Mouse (Mus musculus) layer of hippocampus, postnatal 36 days (tissue): ENCODE measurements around the gene Ugt1a6b. TPM values are rescaled to one million over a fixed set of nuclear protein-coding genes. Genes with fewer than 3 reads are reported as not detected.

ENCODE experiments used
- DNase-seq, 2 experiments: peaks; one replicate each; pipeline ENCODE4 v3.0.0; 2022
- total RNA-seq, 2 experiments: library from RNA; stranded (reverse); gene quantifications; 2 replicates each; pipeline ENCODE4 v1.2.3; 2021

Gene Ugt1a6b
- total RNA-seq, 2 experiments from 2014 or later, result not detected

DNA sequence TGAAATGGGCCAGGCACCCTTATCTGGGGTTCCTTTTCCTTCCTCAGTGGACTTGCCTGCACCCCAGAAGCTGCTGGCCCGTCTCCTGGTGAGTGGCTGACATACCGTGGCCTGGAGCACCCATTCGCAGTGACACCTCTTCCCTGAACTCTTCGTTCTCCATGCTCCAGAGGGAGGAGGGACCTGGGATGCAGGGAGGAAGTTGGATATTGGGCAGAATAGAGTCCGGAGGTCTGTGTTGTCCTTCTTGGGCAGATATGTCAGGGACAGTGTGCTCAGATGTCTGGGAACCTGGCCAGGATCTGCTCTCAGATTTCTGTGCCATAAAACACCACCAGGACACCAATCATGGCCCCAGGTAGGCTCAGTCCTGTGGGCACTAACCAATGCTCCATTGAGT lies 137.0 kb downstream of the Ugt1a6b start:
- no peak for DNase-seq

- DNase-seq, result no peak
These were observed 137.5 kb downstream of the Ugt1a6b start for GRCm38 (mm10) chr1:88240579-88240978.

GRCm38 (mm10) chr1:88243861-88244260 lies 140.8 kb downstream of the Ugt1a6b start:
- no peak for DNase-seq

DNA sequence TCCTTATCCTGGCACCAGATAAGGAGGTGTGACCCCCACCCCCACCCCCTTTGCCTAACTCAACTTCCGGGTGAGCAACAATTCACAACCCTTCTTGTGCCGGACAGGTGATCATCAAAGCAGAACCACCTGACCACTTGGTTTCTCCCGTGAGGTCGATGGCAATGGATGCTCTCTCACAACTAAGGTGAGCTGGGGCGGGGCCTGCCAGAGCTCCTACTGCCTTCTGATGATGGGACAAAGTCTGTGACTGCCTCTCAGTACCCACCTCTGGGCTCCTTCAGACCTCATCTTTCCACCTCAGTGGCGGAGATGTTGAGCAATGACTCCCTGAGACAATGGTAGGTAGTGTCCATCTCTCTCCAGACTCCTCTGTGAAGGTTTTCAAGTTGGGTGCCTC lies 142.8 kb downstream of the Ugt1a6b start:
- no peak for DNase-seq

DNA sequence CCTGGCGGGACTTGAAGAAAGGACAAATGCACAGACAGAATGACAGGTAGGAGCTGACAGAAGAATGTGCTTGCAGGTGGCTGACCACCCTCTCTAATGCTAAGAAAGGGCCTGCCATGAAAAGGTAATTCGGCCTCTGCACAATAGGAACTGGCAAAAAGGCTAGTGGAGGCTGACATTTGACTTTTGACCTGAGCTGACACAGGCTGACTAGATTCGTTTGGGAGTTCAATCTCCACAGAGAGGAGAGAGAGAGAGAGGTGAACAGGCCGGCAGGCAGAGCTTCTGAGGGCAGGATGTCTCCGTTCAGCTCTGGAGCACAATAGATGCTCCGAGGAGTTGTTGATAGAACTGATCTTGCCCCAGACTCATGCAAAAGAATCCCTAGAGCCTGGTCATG lies 143.3 kb downstream of the Ugt1a6b start:
- no peak for DNase-seq

- no peak for DNase-seq
These were observed 144.6 kb downstream of the Ugt1a6b start for GRCm38 (mm10) chr1:88247660-88248059.

- DNase-seq, result no peak
These were observed 145.6 kb downstream of the Ugt1a6b start for GRCm38 (mm10) chr1:88248658-88249057.

GRCm38 (mm10) chr1:88249596-88249995 lies 146.5 kb downstream of the Ugt1a6b start:
- DNase-seq, result no peak

GRCm38 (mm10) chr1:88250023-88250422 lies 147.0 kb downstream of the Ugt1a6b start:
- DNase-seq, result no peak

DNA sequence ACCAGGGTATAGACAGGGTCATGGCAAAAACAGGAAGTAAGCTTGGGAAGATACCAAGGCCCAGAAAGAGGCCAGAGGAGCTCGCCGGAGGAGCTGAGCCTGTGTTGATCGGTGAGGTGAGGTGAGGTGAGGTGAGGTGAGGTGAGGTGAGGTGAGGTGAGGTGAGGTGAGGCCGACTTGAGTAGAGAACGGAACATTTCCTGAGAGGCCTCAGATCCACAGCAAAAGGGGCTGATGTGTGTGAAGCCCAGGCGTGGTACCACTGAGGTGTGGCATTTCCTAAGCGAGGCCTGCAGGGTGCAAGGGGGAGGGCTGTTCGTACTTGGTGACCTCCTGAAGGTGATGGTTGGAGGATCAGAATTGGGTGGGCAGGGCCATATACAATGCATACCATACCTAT lies 150.1 kb downstream of the Ugt1a6b start:
- no peak for DNase-seq

DNA sequence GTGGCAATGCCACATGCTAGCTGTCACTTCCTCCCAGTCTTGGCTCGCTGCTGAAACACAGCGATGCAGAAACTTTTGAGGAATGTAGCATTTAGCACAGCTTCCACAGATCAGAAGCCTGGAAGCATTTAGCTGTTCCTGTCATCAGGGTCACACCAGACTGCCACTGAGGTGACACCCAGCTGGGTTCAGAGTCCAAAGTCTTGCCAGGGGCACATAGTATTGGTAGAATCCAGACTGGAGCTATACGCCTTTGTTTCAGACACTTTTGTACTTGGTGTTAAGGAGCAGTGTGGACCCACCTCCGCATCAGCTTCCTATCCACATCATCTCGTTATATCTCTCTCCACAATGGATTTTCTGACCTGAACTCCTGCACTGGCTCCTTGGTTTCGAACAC lies 150.5 kb downstream of the Ugt1a6b start:
- DNase-seq, result no peak

- no peak for DNase-seq
These were observed 151.9 kb downstream of the Ugt1a6b start for GRCm38 (mm10) chr1:88254793-88255465.

DNA sequence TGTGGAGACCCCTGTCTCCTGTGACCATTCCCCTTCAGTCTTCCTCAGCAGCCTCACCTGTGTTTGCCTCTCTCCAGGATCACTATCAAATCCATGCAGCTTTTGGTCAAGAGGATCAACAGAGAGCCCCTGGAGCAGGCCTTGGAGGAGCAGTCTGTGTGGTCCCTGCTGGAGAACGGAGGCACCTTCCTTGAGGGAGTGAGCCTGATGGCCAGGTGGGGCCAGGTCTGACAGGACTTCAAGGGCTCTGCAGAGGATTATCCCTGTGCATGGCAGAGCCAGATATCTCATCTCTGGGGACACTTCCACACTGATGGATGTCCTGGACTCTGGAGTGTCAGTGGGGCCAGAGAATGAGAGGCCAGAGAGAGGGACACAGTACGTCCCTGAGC lies 152.4 kb downstream of the Ugt1a6b start:
- no peak for DNase-seq

DNA sequence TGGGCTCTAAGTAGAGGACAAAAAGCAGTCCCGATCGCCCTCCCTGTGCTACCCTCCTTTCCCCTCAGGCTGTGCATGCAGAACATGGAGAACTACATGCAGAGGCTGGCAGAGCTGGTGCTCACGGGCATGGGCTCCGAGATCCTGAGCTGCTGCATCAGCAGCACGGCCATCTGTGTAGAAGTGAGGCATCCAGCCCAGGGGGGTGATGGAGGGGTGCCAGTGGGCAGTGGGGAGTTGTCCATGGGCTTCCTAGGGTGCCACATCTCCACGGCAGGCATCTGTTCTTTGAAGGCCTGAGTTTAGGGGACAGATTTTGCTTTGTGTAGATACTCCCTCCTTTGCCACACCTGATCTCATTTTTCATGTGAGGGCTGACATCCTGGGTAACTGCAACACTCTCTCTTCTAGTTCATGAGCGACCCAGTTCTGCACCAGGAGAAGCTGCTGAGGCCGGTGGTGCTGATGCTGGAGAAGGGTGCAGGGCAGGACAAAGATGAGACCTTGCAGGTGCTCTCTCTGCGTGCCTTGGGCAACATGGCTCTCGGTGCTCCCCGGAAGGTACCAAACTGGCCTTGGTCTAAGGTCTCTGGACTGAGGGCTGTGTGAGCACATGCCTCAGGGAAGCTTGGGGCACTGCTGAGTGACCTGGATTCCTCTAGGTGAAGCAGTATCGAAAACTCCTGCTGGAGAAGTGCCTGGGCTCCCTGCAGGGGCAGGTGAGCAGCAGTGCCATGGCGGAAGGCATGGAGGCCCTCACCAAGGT lies 153.1 kb downstream of the Ugt1a6b start:
- no peak for DNase-seq

- no peak for DNase-seq
These were observed 154.0 kb downstream of the Ugt1a6b start for GRCm38 (mm10) chr1:88256886-88257663.

DNA sequence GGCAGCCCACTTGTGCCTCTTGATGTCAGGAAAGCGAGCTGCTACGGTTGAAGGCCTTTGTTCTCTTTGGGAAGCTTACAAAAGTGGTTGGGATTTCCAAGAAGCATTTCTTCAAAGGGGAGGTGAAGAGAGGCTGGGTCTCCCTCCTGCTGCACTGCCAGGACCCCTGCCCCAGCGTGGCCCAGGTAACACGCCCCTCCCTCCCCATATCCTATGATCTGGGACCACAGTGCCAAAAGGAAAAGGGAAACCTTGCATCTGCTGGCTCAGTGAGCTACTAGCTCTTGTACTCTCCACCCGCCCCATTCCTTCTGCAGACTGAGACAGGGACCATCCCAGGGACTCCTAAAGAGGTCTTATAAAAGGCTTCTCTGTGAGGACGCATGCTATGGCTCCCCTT lies 154.6 kb downstream of the Ugt1a6b start:
- no peak for DNase-seq

- no peak for DNase-seq
These were observed 155.3 kb downstream of the Ugt1a6b start for GRCm38 (mm10) chr1:88258361-88258760.

- no peak for DNase-seq
These were observed 156.0 kb downstream of the Ugt1a6b start for GRCm38 (mm10) chr1:88258881-88259642.

- DNase-seq, result no peak
These were observed 156.6 kb downstream of the Ugt1a6b start for GRCm38 (mm10) chr1:88259643-88260024.

DNA sequence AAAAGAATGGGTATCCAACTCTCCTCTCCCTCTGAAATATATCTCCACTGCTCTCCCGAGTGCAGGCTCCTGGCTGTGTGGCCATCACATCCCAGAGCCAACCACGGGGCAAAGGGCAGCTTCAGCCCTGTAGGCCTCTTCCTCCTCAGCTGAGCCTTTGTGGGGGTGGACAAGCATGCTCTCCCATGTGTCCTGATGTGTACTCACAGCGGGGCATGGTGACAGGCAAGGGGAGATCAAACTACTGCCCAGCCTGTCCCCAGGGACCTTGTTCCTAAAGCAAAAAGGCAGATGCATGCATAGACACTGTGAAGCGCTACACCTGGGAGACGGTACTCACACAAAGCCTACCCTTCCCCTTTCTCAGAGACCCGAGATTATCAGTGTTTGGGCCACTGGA lies 157.1 kb downstream of the Ugt1a6b start:
- no peak for DNase-seq

- no peak for DNase-seq
These were observed 157.7 kb downstream of the Ugt1a6b start for GRCm38 (mm10) chr1:88260604-88261377.

GRCm38 (mm10) chr1:88261706-88262105 lies 158.7 kb downstream of the Ugt1a6b start:
- DNase-seq, result no peak
